Mouse (Mus musculus) CH12.LX (cell line): Measurements from ENCODE around the gene Hypk. TPM values are rescaled to one million over a fixed set of nuclear protein-coding genes. Genes with fewer than 3 reads are reported as not detected.

Experiments used
- DNase-seq: peaks from one replicate; pipeline ENCODE4 v3.0.0-alpha.2; 2013; ENCODE audit errors: extremely low read depth
- H3K27ac ChIP-seq: 2 replicates; pipeline ENCODE4 v1.5.1; 2012; ENCODE audit warnings: low read depth, mild to moderate bottlenecking, control low read depth, moderate library complexity; ENCODE audit not compliant: insufficient read depth
- H3K27me3 ChIP-seq: replicated peaks from 2 replicates; pipeline ENCODE3; 2012; ENCODE audit warnings: inconsistent platforms
- H3K36me3 ChIP-seq, 2 experiments: replicated peaks in 1 of 2; 2 replicates each; pipeline versions ENCODE3 to v1.6.1; 2012; ENCODE audit warnings: inconsistent platforms in 1 of 2, low read length in 1 of 2, mild to moderate bottlenecking in 1 of 2, mixed read lengths in 1 of 2, moderate library complexity in 1 of 2; ENCODE audit not compliant: control insufficient read depth in 1 of 2, insufficient read depth in 1 of 2
- H3K4me1 ChIP-seq, 2 experiments: 2 replicates each; pipeline ENCODE4 v1.6.1; 2012; ENCODE audit warnings: inconsistent platforms in 1 of 2, moderate library complexity in 1 of 2; ENCODE audit not compliant: insufficient read depth in 2 of 2, control insufficient read depth in 1 of 2
- H3K4me2 ChIP-seq: 2 replicates; pipeline ENCODE4 v1.6.1; 2012; ENCODE audit warnings: low read depth, mild to moderate bottlenecking, control low read depth; ENCODE audit not compliant: poor library complexity, insufficient read depth, severe bottlenecking
- H3K4me3 ChIP-seq, 3 experiments: fragments of 150-350 bp in 1 of 3; sonication (generic) in 1 of 3; replicated peaks in 1 of 3; 2 replicates each; pipeline versions ENCODE3 to v1.5.1; 2011 to 2012; ENCODE audit warnings: low read depth in 2 of 3, low read length in 2 of 3, mild to moderate bottlenecking in 2 of 3, moderate library complexity in 2 of 3, control low read depth in 1 of 3, improper control_type of control experiment in 1 of 3, inconsistent platforms in 1 of 3, mixed read lengths in 1 of 3; ENCODE audit not compliant: poor library complexity in 1 of 3
- H3K79me2 ChIP-seq: replicated peaks from 2 replicates; pipeline ENCODE4 v1.6.1; 2012; ENCODE audit warnings: mild to moderate bottlenecking, moderate library complexity; ENCODE audit not compliant: control insufficient read depth, poor library complexity, insufficient read depth, severe bottlenecking; ENCODE audit errors: extremely low read depth
- H3K9ac ChIP-seq: 2 replicates; pipeline ENCODE4 v1.6.1; 2012; ENCODE audit warnings: low read depth, mild to moderate bottlenecking, control low read depth, moderate library complexity; ENCODE audit not compliant: insufficient read depth
- H3K9me3 ChIP-seq: replicated peaks from 2 replicates; pipeline ENCODE3; 2012; ENCODE audit warnings: low read length, inconsistent platforms, mixed read lengths
- BHLHE40 ChIP-seq: IDR thresholded peaks from 2 replicates; pipeline ENCODE4 v1.6.1; 2011; ENCODE audit warnings: mild to moderate bottlenecking, low read depth, low read length, improper control_type of control experiment
- CHD1 ChIP-seq: IDR thresholded peaks from 2 replicates; pipeline ENCODE4 v1.6.1; 2012; ENCODE audit warnings: low read depth, low read length, improper control_type of control experiment, inconsistent platforms
- CHD2 ChIP-seq: IDR thresholded peaks from 2 replicates; pipeline ENCODE4 v1.6.1; 2011; ENCODE audit warnings: low read length, improper control_type of control experiment
- CTCF ChIP-seq, 2 experiments: IDR thresholded peaks in 1 of 2; conservative IDR thresholded peaks in 1 of 2; 2 replicates each; pipeline ENCODE4 v1.5.1; 2011 to 2012; ENCODE audit warnings: low read depth in 2 of 2, low read length in 2 of 2, improper control_type of control experiment in 1 of 2, inconsistent platforms in 1 of 2, mild to moderate bottlenecking in 1 of 2, moderate library complexity in 1 of 2
- ELF1 ChIP-seq: IDR thresholded peaks from 2 replicates; pipeline ENCODE4 v1.6.1; 2014; ENCODE audit warnings: low read depth, mild to moderate bottlenecking, inconsistent platforms, low read length, improper control_type of control experiment
- EP300 ChIP-seq: IDR thresholded peaks from 2 replicates; pipeline ENCODE4 v1.6.1; 2011; ENCODE audit warnings: low read length, improper control_type of control experiment
- ETS1 ChIP-seq: conservative IDR thresholded peaks from 2 replicates; pipeline ENCODE4 v1.6.1; 2012; ENCODE audit warnings: low read depth, mild to moderate bottlenecking, inconsistent platforms, low read length, improper control_type of control experiment, moderate library complexity
- HCFC1 ChIP-seq: IDR thresholded peaks from 2 replicates; pipeline ENCODE4 v1.6.1; 2012; ENCODE audit warnings: low read depth, mild to moderate bottlenecking, inconsistent platforms, low read length, improper control_type of control experiment
- IRF4 ChIP-seq: IDR thresholded peaks from 2 replicates; pipeline ENCODE4 v1.6.1; 2014; ENCODE audit warnings: low read depth, mild to moderate bottlenecking, inconsistent platforms, low read length, improper control_type of control experiment
- JUN ChIP-seq: IDR thresholded peaks from 2 replicates; pipeline ENCODE4 v1.6.1; 2011; ENCODE audit warnings: low read depth, mild to moderate bottlenecking, low read length, improper control_type of control experiment, moderate library complexity; ENCODE audit not compliant: insufficient read depth
- JUND ChIP-seq: conservative IDR thresholded peaks from 2 replicates; pipeline ENCODE4 v1.6.1; 2011; ENCODE audit warnings: low read depth, low read length, improper control_type of control experiment
- MAX ChIP-seq: IDR thresholded peaks from 2 replicates; pipeline ENCODE4 v1.6.1; 2011; ENCODE audit warnings: low read length, improper control_type of control experiment
- MAZ ChIP-seq: IDR thresholded peaks from 2 replicates; pipeline ENCODE4 v1.6.1; 2012; ENCODE audit warnings: low read depth, mild to moderate bottlenecking, inconsistent platforms, low read length, improper control_type of control experiment, moderate library complexity
- MXI1 ChIP-seq: IDR thresholded peaks from 2 replicates; pipeline ENCODE4 v1.6.1; 2011; ENCODE audit warnings: mild to moderate bottlenecking, low read depth, low read length, improper control_type of control experiment
- NELFE ChIP-seq: IDR thresholded peaks from 2 replicates; pipeline ENCODE4 v1.6.1; 2011; ENCODE audit warnings: low read depth, low read length, improper control_type of control experiment
- NRF1 ChIP-seq: IDR thresholded peaks from 2 replicates; pipeline ENCODE4 v1.6.1; 2014; ENCODE audit warnings: low read depth, mild to moderate bottlenecking, inconsistent platforms, low read length, improper control_type of control experiment, moderate library complexity
- PAX5 ChIP-seq: IDR thresholded peaks from 2 replicates; pipeline ENCODE4 v1.6.1; 2012; ENCODE audit warnings: low read length, inconsistent platforms, mixed read lengths
- POLR2A ChIP-seq: IDR thresholded peaks from 2 replicates; pipeline ENCODE4 v1.6.1; 2011; ENCODE audit warnings: low read depth, mild to moderate bottlenecking, improper control_type of control experiment, low read length
- POLR2AphosphoS2 ChIP-seq: IDR thresholded peaks from 2 replicates; pipeline ENCODE4 v1.6.1; 2011; ENCODE audit warnings: low read depth, low read length, improper control_type of control experiment
- SMC3 ChIP-seq: IDR thresholded peaks from 2 replicates; pipeline ENCODE4 v1.6.1; 2011; ENCODE audit warnings: low read depth, low read length, improper control_type of control experiment
- TCF12 ChIP-seq: IDR thresholded peaks from 2 replicates; pipeline ENCODE4 v1.6.1; 2014; ENCODE audit warnings: low read depth, mild to moderate bottlenecking, inconsistent platforms, low read length, improper control_type of control experiment
- UBTF ChIP-seq: IDR thresholded peaks from 2 replicates; pipeline ENCODE4 v1.6.1; 2012; ENCODE audit warnings: low read depth, mild to moderate bottlenecking, inconsistent platforms, low read length, improper control_type of control experiment, moderate library complexity
- ZMIZ1 ChIP-seq: IDR thresholded peaks from 2 replicates; pipeline ENCODE4 v1.6.1; 2012; ENCODE audit warnings: low read depth, mild to moderate bottlenecking, inconsistent platforms, low read length, improper control_type of control experiment
- ZNF384 ChIP-seq: IDR thresholded peaks from 2 replicates; pipeline ENCODE4 v1.6.1; 2012; ENCODE audit warnings: low read depth, low read length, improper control_type of control experiment, inconsistent platforms
- dilution Hi-C: fragments of 300-500 bp; cut with MboI; formaldehyde crosslinking; loops from 2 replicates; pipeline ENCODE4 v1.14.3; 2020; ENCODE audit warnings: low sequenced_read_pairs; ENCODE audit not compliant: extremely low pct_unique_long_range_greater_than_20kb, extremely low pct_ligation_motif_present
- in situ Hi-C: fragments of 300-500 bp; cut with MboI; formaldehyde crosslinking; loops from 3 replicates; pipeline ENCODE4 v1.14.3; 2019; ENCODE audit warnings: low sequenced_read_pairs, low pct_ligation_motif_present, low pct_unique_long_range_greater_than_20kb, mixed read lengths
- polyA plus RNA-seq: library from polyadenylated mRNA; unstranded; fragments of >175 nt; gene quantifications from 2 replicates; pipeline ENCODE4 v1.2.1, GENCODE M21; 2012; ENCODE audit warnings: low read depth; ENCODE audit not compliant: insufficient read length
- total RNA-seq, 2 experiments: library from RNA; depleted of rRNA; stranded (reverse); fragments of 300-350 nt in 1 of 2; fragments of >200 nt in 1 of 2; gene quantifications; 2 replicates each; pipeline ENCODE4 v1.2.3; 2012 to 2014

Hypk gene
- total and polyA plus RNA-seq, 3 experiments = 11.7 to 119 (median 15.4) TPM

DNA sequence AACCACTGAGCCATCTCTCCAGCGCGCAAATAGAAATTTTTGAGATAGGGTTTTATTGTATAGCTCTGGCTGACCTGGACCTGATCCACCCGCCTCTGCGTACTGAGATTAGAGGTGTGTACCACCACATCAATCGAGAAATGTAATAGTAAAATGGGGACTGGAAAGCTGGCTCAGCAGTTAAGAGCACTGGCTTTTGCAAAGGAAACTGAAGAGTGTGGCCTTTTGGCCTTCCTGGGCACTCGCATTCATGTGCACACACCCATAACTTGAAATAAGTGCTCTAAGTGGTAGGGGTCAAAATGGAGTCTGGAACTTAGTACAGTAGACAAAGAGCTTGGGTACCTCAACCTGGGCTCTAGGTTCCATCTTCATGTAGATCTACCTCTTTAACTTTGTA is 36.7 kb upstream of the Hypk start:
- in situ Hi-C loops = no loop called here

DNA sequence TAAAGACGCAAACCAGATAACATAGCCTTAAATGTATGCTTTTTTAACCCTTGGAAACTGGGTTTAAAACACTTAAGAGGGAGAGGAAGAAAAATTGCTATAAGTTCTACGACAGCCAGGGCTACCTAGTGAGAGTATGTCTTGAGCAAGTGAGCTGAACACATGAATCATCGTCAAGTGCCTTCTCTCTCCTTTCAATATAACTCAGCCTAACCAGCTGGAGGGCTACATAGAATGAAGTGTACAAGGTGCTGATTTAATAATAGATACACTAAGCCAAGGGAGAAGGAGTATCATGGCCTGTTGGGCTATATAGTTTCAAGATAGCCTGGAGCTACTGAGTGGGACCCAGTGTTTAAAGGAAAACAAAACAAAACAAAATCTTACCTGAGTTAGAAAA is 34.6 kb upstream of the Hypk start:
- no peak for DNase-seq
- Histone ChIP-seq H3K4me1 (peaks cover 8 to 53% of the 10 kb centered on the region in 2 experiments; a peak in 3 of 4 replicates), H3K27me3 (no peaks in the 10 kb centered on the region), H3K9ac (no peak overlapping the region), H3K4me3 (no peak overlapping the region), H3K27ac (peak overlapping the region; percentile 50; the same call in 1 of the 2 replicates), H3K4me2 (peak overlapping the region; percentile 21; the same call in 1 of the 2 replicates), H3K79me2 (peaks cover 83% of the 10 kb centered on the region), H3K9me3 (no peaks in the 10 kb centered on the region), H3K36me3 (peaks cover 20 to 57% of the 10 kb centered on the region in 2 experiments)
- TF ChIP-seq TCF12 (no peak), NELFE (no peak), ZNF384 (no peak), ETS1 (peak; percentile 59; the same call in 1 of the 2 replicates), IRF4 (0 out of 2 replicates have a peak, but pooled peaks have one; percentile 33), ZMIZ1 (no peak), EP300 (no peak), CTCF (conservative IDR thresholded peaks at IDR 0.05 in 1 of 2, IDR thresholded peaks at IDR 0.05 in 1 of 2; ENCODE audit: low read depth in 2 of 2, low read length in 2 of 2) (no peak)
- in situ Hi-C loops (no loop called here), dilution Hi-C loops (no loop called here)

More for the DNA sequence above, 36.7 kb upstream of the Hypk start:
- Histone ChIP-seq H3K9ac (no peak overlapping the region), H3K4me3 (no peak overlapping the region)
- TF ChIP-seq ZMIZ1 (no peak), JUND (no peak), CHD1 (no peak), POLR2A (no peak), IRF4 (no peak), MAX (no peak), PAX5 (no peak), MXI1 (no peak), UBTF (no peak), NELFE (no peak), CHD2 (no peak), HCFC1 (no peak), ELF1 (no peak), BHLHE40 (no peak), JUN (no peak), POLR2AphosphoS2 (no peak), MAZ (no peak), NRF1 (no peak), EP300 (no peak), SMC3 (no peak)
- TF ChIP-seq, all 38 proteins: peak for 0
- H3K27ac ChIP-seq = no peak overlapping the region
- peaks cover 69% of the 10 kb centered on the region for H3K79me2 ChIP-seq
- peak overlapping the region; percentile 34; the same call in 1 of the 2 replicates for H3K4me2 ChIP-seq
- no peaks in the 10 kb centered on the region for H3K27me3 ChIP-seq
- H3K9me3 ChIP-seq = no peaks in the 10 kb centered on the region
- peaks cover 8 to 54% of the 10 kb centered on the region in 2 experiments; a peak in 3 of 4 replicates for H3K4me1 ChIP-seq
- dilution Hi-C loops = no loop called here
- peaks cover 8 to 41% of the 10 kb centered on the region in 2 experiments for H3K36me3 ChIP-seq
- no peak for DNase-seq
